Mouse (Mus musculus) hindbrain, embryonic 13.5 days (tissue): Measurements from ENCODE around the gene Rap1a. TPM values are rescaled to one million over a fixed set of nuclear protein-coding genes. Genes with fewer than 3 reads are reported as not detected.
A peak's percentile ranks its signal among the peaks of the same experiment; 100 is the strongest.

Experiments used
- ATAC-seq: fragments of 200-750 bp; cut with Nextera tagmentation; 2 replicates; pipeline ENCODE4 v1.8.0; 2017; ENCODE audit warnings: moderate TSS enrichment; ENCODE audit not compliant: low FRiP score
- H3K27ac ChIP-seq: fragments of 300-500 bp; sonication (generic); 2 replicates; pipeline ENCODE4 v1.5.1; 2015; ENCODE audit warnings: inconsistent platforms, mild to moderate bottlenecking, moderate library complexity
- H3K27me3 ChIP-seq: fragments of 300-500 bp; sonication (generic); 2 replicates; pipeline ENCODE4 v1.6.1; 2015; ENCODE audit warnings: mild to moderate bottlenecking, inconsistent platforms
- H3K36me3 ChIP-seq: fragments of 300-500 bp; sonication (generic); 2 replicates; pipeline ENCODE4 v1.6.1; 2015; ENCODE audit warnings: mild to moderate bottlenecking, inconsistent platforms
- H3K4me1 ChIP-seq: fragments of 300-500 bp; sonication (generic); replicated peaks from 2 replicates; pipeline ENCODE4 v1.6.1; 2015; ENCODE audit warnings: inconsistent platforms
- H3K4me2 ChIP-seq: fragments of 300-500 bp; sonication (generic); 2 replicates; pipeline ENCODE4 v1.6.1; 2015; ENCODE audit warnings: inconsistent platforms, mild to moderate bottlenecking, moderate library complexity
- H3K4me3 ChIP-seq: fragments of 300-500 bp; sonication (generic); 2 replicates; pipeline ENCODE4 v1.5.1; 2015; ENCODE audit warnings: mild to moderate bottlenecking, inconsistent platforms
- H3K9ac ChIP-seq: fragments of 300-500 bp; sonication (generic); 2 replicates; pipeline ENCODE4 v1.6.1; 2015; ENCODE audit warnings: mild to moderate bottlenecking, inconsistent platforms
- H3K9me3 ChIP-seq: fragments of 300-500 bp; sonication (generic); 2 replicates; pipeline ENCODE4 v1.6.1; 2016; ENCODE audit warnings: inconsistent platforms
- WGBS: fragments of 180-500 bp; shearing (Covaris S2); methylation state at CpG from one replicate; pipeline ENCODE4 v1.1.7; 2015; 5-methylcytosine and 5-hydroxymethylcytosine counted together
- polyA plus RNA-seq: library from polyadenylated mRNA; unstranded; fragments of >200 nt; fragmentation: Nextera tagmentation; extraction: Ambion mirVana; gene quantifications from 2 replicates; pipeline ENCODE4 v1.2.1, GENCODE M21; 2015

Rap1a gene
- polyA plus RNA-seq: 83.1 and 88.1 TPM in 2 replicates

- peak within 1 kb of the TSS; percentile 89 for H3K4me2 ChIP-seq
- 24% methylated on average over 36 of the region's 50 CpGs for WGBS
- ATAC-seq: peak; percentile 95
- H3K27me3 ChIP-seq: no peaks in the 10 kb centered on the region
- H3K27ac ChIP-seq: peak within 1 kb of the TSS; percentile 93
- peak within 1 kb of the TSS; percentile 93 for H3K9ac ChIP-seq
- no peaks in the 10 kb centered on the region for H3K36me3 ChIP-seq
- peak within 1 kb of the TSS; percentile 85 for H3K4me3 ChIP-seq
- H3K9me3 ChIP-seq: no peaks in the 10 kb centered on the region
- peaks cover 29% of the 10 kb centered on the region for H3K4me1 ChIP-seq
These were observed at the start of gene Rap1a for GRCm38 (mm10) chr3:105801191-105802166. TSS of gene Rap1a (minus strand) at chr3:105801336.

- Histone ChIP-seq H3K4me3 (no peak overlapping the region), H3K36me3 (no peaks in the 10 kb centered on the region), H3K4me1 (no peaks in the 10 kb centered on the region), H3K9me3 (no peaks in the 10 kb centered on the region), H3K9ac (no peak overlapping the region), H3K27ac (no peak overlapping the region), H3K4me2 (no peak overlapping the region), H3K27me3 (no peaks in the 10 kb centered on the region)
- ATAC-seq: no peak
- 81% methylated on average over 7 of the region's 7 CpGs for WGBS
These were observed 45.3 kb upstream of the Rap1a start for GRCm38 (mm10) chr3:105846294-105847069.

DNA sequence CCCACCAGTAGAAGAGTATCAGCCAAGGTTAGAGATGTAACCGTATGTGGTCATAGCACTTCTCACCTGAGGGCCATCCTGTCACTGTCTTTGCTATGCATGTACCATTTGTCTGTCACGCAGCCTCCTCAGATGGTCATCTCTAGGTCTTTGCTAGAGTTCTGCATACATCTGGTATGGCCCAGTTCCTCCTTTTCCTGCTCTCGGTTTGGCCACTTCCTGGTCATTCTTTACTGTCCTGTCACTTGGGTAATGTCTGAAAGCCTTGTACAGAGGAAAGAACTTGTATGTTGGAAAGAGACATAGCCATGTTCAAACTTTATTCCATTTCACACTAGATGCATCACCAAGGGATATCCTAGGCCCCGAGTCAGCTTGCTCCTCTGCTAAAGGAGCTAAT lies 38.7 kb upstream of the Rap1a start:
- Histone ChIP-seq H3K9ac (no peak overlapping the region), H3K4me2 (no peak overlapping the region), H3K36me3 (no peaks in the 10 kb centered on the region), H3K4me3 (no peak overlapping the region), H3K4me1 (no peaks in the 10 kb centered on the region), H3K9me3 (no peaks in the 10 kb centered on the region), H3K27ac (no peak overlapping the region), H3K27me3 (no peaks in the 10 kb centered on the region)
- WGBS: 91% methylated on average over 4 of the region's 4 CpGs
- ATAC-seq: no peak

DNA sequence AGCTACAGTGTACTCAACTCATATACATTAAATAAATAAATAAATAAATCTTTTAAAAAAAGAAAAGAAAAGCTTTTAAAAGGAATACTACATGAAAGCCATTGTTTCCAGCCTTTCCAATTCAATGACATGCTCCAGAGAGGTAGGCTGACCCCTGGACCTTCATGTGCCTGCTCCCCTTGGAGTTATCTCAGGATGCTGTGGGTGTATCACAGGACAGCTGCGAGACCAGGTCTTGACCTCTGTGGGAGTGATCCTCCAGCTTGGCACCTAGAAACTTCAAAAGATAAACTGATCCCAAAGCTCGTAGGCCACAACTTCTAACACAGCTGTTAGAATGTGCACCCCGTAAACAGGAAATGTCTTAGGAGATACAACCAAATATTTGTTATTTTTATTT lies 37.5 kb upstream of the Rap1a start:
- H3K4me2 ChIP-seq: no peak overlapping the region
- H3K9me3 ChIP-seq: no peaks in the 10 kb centered on the region
- no peak overlapping the region for H3K4me3 ChIP-seq
- H3K27me3 ChIP-seq: no peaks in the 10 kb centered on the region
- ATAC-seq: no peak
- 79% methylated on average over 3 of the region's 3 CpGs for WGBS
- no peaks in the 10 kb centered on the region for H3K4me1 ChIP-seq
- no peak overlapping the region for H3K27ac ChIP-seq
- no peak overlapping the region for H3K9ac ChIP-seq
- no peaks in the 10 kb centered on the region for H3K36me3 ChIP-seq

GRCm38 (mm10) chr3:105836883-105837282 lies 35.7 kb upstream of the Rap1a start:
- no peaks in the 10 kb centered on the region for H3K27me3 ChIP-seq
- ATAC-seq: no peak
- no peak overlapping the region for H3K4me2 ChIP-seq
- no peak overlapping the region for H3K9ac ChIP-seq
- no peak overlapping the region for H3K27ac ChIP-seq
- WGBS: 92% methylated on average over 3 of the region's 3 CpGs
- H3K4me3 ChIP-seq: no peak overlapping the region
- no peaks in the 10 kb centered on the region for H3K9me3 ChIP-seq
- no peaks in the 10 kb centered on the region for H3K4me1 ChIP-seq
- no peaks in the 10 kb centered on the region for H3K36me3 ChIP-seq

- no peaks in the 10 kb centered on the region for H3K36me3 ChIP-seq
- no peak overlapping the region for H3K4me2 ChIP-seq
- no peak for ATAC-seq
- no peaks in the 10 kb centered on the region for H3K9me3 ChIP-seq
- 81% methylated on average over 3 of the region's 3 CpGs for WGBS
- H3K4me1 ChIP-seq: no peaks in the 10 kb centered on the region
- H3K27ac ChIP-seq: no peak overlapping the region
- no peak overlapping the region for H3K4me3 ChIP-seq
- H3K9ac ChIP-seq: no peak overlapping the region
- H3K27me3 ChIP-seq: no peaks in the 10 kb centered on the region
These were observed 34.7 kb upstream of the Rap1a start for GRCm38 (mm10) chr3:105835875-105836274.

DNA sequence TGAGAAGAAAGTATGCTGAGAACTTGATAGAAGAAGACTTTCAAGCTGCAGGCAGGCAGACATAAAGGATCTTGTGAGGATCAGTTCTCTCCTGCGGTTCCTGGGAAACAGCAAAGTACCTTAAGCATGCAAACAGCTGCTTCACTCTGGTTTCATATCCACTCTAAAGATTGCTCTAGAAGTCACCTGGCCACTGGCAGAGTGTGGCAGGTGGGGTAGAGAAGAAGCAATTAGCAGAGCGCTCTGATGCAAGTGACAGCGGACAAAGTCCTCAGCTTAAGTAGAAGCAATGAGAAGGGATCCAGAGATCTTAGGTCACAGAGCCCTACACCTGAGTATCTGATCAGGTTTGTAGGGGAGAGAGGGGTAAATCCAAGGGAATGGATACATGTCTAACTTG lies 30.4 kb upstream of the Rap1a start:
- Histone ChIP-seq H3K27ac (no peak overlapping the region), H3K9me3 (no peaks in the 10 kb centered on the region), H3K4me3 (no peak overlapping the region), H3K36me3 (no peaks in the 10 kb centered on the region), H3K9ac (no peak overlapping the region), H3K4me1 (no peaks in the 10 kb centered on the region), H3K4me2 (no peak overlapping the region), H3K27me3 (no peaks in the 10 kb centered on the region)
- no peak for ATAC-seq
- WGBS: over 99% methylated on average over 3 of the region's 3 CpGs

GRCm38 (mm10) chr3:105825501-105826161 lies 24.5 kb upstream of the Rap1a start:
- Histone ChIP-seq H3K4me3 (no peak overlapping the region), H3K9me3 (no peaks in the 10 kb centered on the region), H3K9ac (no peak overlapping the region), H3K4me2 (no peak overlapping the region), H3K36me3 (no peaks in the 10 kb centered on the region), H3K4me1 (no peaks in the 10 kb centered on the region), H3K27me3 (no peaks in the 10 kb centered on the region), H3K27ac (no peak overlapping the region)
- 69% methylated on average over 7 of the region's 7 CpGs for WGBS
- no peak for ATAC-seq

- Histone ChIP-seq H3K4me2 (no peak overlapping the region), H3K27ac (no peak overlapping the region), H3K4me1 (no peaks in the 10 kb centered on the region), H3K4me3 (no peak overlapping the region), H3K9ac (no peak overlapping the region), H3K9me3 (no peaks in the 10 kb centered on the region), H3K36me3 (no peaks in the 10 kb centered on the region), H3K27me3 (no peaks in the 10 kb centered on the region)
- no peak for ATAC-seq
- WGBS: 65% methylated on average over 2 of the region's 2 CpGs
These were observed 23.6 kb upstream of the Rap1a start for GRCm38 (mm10) chr3:105824704-105825103.

DNA sequence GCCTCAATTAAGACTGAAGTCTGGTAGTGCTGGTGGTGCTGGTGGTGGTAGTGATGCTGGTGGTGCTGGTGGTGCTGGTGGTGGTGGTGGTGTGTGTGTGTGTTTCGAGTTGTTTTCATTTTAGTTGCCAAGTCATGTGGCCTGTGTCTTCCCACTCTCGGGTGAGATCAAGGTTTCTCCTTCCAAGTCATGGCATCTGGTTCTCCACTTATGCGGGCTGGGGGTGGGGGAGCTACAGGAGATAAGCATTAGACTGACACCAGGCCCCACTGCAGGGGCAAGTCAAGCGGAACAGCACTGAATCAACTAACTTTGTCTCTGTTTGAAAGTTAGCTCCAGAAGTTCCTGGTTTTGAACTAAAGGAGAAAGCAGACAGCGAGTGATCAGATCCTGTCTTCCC lies 23.0 kb upstream of the Rap1a start:
- H3K4me3 ChIP-seq: no peak overlapping the region
- 47% methylated on average over 5 of the region's 5 CpGs for WGBS
- no peaks in the 10 kb centered on the region for H3K9me3 ChIP-seq
- no peak overlapping the region for H3K4me2 ChIP-seq
- H3K27ac ChIP-seq: no peak overlapping the region
- H3K27me3 ChIP-seq: no peaks in the 10 kb centered on the region
- H3K9ac ChIP-seq: no peak overlapping the region
- H3K36me3 ChIP-seq: no peaks in the 10 kb centered on the region
- no peaks in the 10 kb centered on the region for H3K4me1 ChIP-seq
- no peak for ATAC-seq

GRCm38 (mm10) chr3:105823609-105824008 lies 22.5 kb upstream of the Rap1a start:
- H3K4me1 ChIP-seq: no peaks in the 10 kb centered on the region
- ATAC-seq: no peak
- no peak overlapping the region for H3K4me3 ChIP-seq
- H3K9ac ChIP-seq: no peak overlapping the region
- H3K36me3 ChIP-seq: no peaks in the 10 kb centered on the region
- H3K9me3 ChIP-seq: no peaks in the 10 kb centered on the region
- no peak overlapping the region for H3K27ac ChIP-seq
- no peaks in the 10 kb centered on the region for H3K27me3 ChIP-seq
- no peak overlapping the region for H3K4me2 ChIP-seq

DNA sequence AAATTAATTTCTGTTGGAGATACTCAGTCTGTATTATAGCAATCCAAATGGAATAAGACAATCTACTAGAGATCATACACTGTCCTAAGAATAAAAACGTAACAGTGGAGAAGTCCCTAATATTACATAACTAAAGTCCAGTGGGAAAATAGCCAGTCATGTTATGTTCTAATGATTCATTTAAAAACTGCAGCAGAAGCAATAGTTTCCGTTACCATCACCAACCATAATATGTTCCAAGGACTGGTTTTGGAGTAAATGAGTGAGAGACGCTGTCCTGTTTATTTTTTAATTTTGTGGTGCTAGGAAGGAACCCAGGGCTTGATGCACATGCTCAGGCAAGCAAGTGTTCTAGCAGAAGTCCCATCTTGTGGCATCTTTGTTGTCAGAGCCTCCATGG lies 20.4 kb upstream of the Rap1a start:
- H3K27me3 ChIP-seq: no peaks in the 10 kb centered on the region
- no peak overlapping the region for H3K4me3 ChIP-seq
- no peak overlapping the region for H3K27ac ChIP-seq
- no peaks in the 10 kb centered on the region for H3K9me3 ChIP-seq
- H3K9ac ChIP-seq: no peak overlapping the region
- 96% methylated on average over 3 of the region's 3 CpGs for WGBS
- H3K4me1 ChIP-seq: no peaks in the 10 kb centered on the region
- ATAC-seq: no peak
- no peaks in the 10 kb centered on the region for H3K36me3 ChIP-seq
- no peak overlapping the region for H3K4me2 ChIP-seq
